Mouse (Mus musculus) midbrain, embryonic 16.5 days (tissue): ENCODE data around the gene Pcyt1a. TPM values are rescaled to one million over a fixed set of nuclear protein-coding genes. Genes with fewer than 3 reads are reported as not detected.
"Not testable (repeated sequence)": the region's sequence is repeated elsewhere in the genome, so short reads cannot be mapped to it uniquely, and the experiment has no call there.

Experiments
- ATAC-seq: fragments of 200-750 bp; cut with Nextera tagmentation; 2 replicates; pipeline ENCODE4 v1.8.0; 2017; ENCODE audit warnings: moderate TSS enrichment
- H3K27ac ChIP-seq: fragments of 300-500 bp; sonication (generic); 2 replicates; pipeline ENCODE4 v1.5.1; 2014; ENCODE audit warnings: mild to moderate bottlenecking, low read length, mixed read lengths
- H3K27me3 ChIP-seq: fragments of 300-500 bp; sonication (generic); 2 replicates; pipeline ENCODE4 v1.6.1; 2014; ENCODE audit warnings: low read depth, low read length, mixed read lengths; ENCODE audit not compliant: control insufficient read depth, insufficient read depth
- H3K36me3 ChIP-seq: fragments of 300-500 bp; sonication (generic); 2 replicates; pipeline ENCODE4 v1.6.1; 2014; ENCODE audit warnings: mild to moderate bottlenecking, low read length, moderate library complexity, mixed read lengths; ENCODE audit not compliant: control insufficient read depth, insufficient read depth
- H3K4me1 ChIP-seq: fragments of 300-500 bp; sonication (generic); 2 replicates; pipeline ENCODE4 v1.6.1; 2014; ENCODE audit warnings: mild to moderate bottlenecking, low read length, mixed read lengths; ENCODE audit not compliant: control insufficient read depth, insufficient read depth
- H3K4me2 ChIP-seq: fragments of 300-500 bp; sonication (generic); 2 replicates; pipeline ENCODE4 v1.6.1; 2014; ENCODE audit warnings: mild to moderate bottlenecking, low read length, mixed read lengths
- H3K4me3 ChIP-seq: fragments of 300-500 bp; sonication (generic); 2 replicates; pipeline ENCODE4 v1.5.1; 2014; ENCODE audit warnings: low read depth, mild to moderate bottlenecking, low read length, moderate library complexity, mixed read lengths
- H3K9ac ChIP-seq: fragments of 300-500 bp; sonication (generic); 2 replicates; pipeline ENCODE4 v1.6.1; 2014; ENCODE audit warnings: low read depth, low read length, mixed read lengths
- H3K9me3 ChIP-seq: fragments of 300-500 bp; sonication (generic); replicated peaks from 2 replicates; pipeline ENCODE4 v1.6.1; 2014; ENCODE audit warnings: mild to moderate bottlenecking, low read length, mixed read lengths; ENCODE audit not compliant: control insufficient read depth, poor library complexity, severe bottlenecking
- WGBS: fragments of 180-500 bp; shearing (Covaris S2); extraction: QIAGEN DNeasy Blood & Tissue Kit; methylation state at CpG from one replicate; pipeline ENCODE4 v1.1.7; 2014; 5-methylcytosine and 5-hydroxymethylcytosine counted together
- polyA plus RNA-seq: library from polyadenylated mRNA; unstranded; fragments of >200 nt; fragmentation: Nextera tagmentation; extraction: Ambion mirVana; gene quantifications from 2 replicates; pipeline ENCODE4 v1.2.1, GENCODE M21; 2015

Gene Pcyt1a
- polyA plus RNA-seq, 1 experiment from 2014 or later = 48.0 TPM

GRCm38 (mm10) chr16:32477315-32477714 lies 46.6 kb downstream of the Pcyt1a start:
- H3K9ac ChIP-seq = no peak overlapping the region
- ATAC-seq = no peak
- 89% methylated on average over 6 of the region's 6 CpGs for WGBS

GRCm38 (mm10) chr16:32479415-32479814 lies 48.7 kb downstream of the Pcyt1a start:
- Histone ChIP-seq H3K9me3 (no peaks in the 10 kb centered on the region), H3K27me3 (no peaks in the 10 kb centered on the region), H3K9ac (no peak overlapping the region), H3K4me3 (no peak overlapping the region), H3K4me2 (no peak overlapping the region), H3K4me1 (no peaks in the 10 kb centered on the region), H3K36me3 (no peaks in the 10 kb centered on the region), H3K27ac (no peak overlapping the region)
- no peak for ATAC-seq
- 80% methylated on average over 2 of the region's 2 CpGs for WGBS

More at GRCm38 (mm10) chr16:32477315-32477714, 46.6 kb downstream of the Pcyt1a start:
- H3K4me2 ChIP-seq = no peak overlapping the region
- H3K9me3 ChIP-seq = no peaks in the 10 kb centered on the region
- no peak overlapping the region for H3K27ac ChIP-seq
- peaks cover 4% of the 10 kb centered on the region; the same call in 1 of the 2 replicates for H3K36me3 ChIP-seq
- H3K4me1 ChIP-seq = no peaks in the 10 kb centered on the region
- H3K27me3 ChIP-seq = no peaks in the 10 kb centered on the region
- no peak overlapping the region for H3K4me3 ChIP-seq

GRCm38 (mm10) chr16:32484431-32484871 lies 53.7 kb downstream of the Pcyt1a start:
- Histone ChIP-seq H3K4me2 (no peak overlapping the region), H3K27ac (no peak overlapping the region), H3K27me3 (no peaks in the 10 kb centered on the region), H3K4me1 (no peaks in the 10 kb centered on the region), H3K9me3 (no peaks in the 10 kb centered on the region), H3K9ac (no peak overlapping the region), H3K4me3 (no peak overlapping the region), H3K36me3 (no peaks in the 10 kb centered on the region)
- no peak for ATAC-seq
- 50% methylated on average over 7 of the region's 7 CpGs for WGBS

GRCm38 (mm10) chr16:32485209-32485608 lies 54.5 kb downstream of the Pcyt1a start:
- no peaks in the 10 kb centered on the region for H3K9me3 ChIP-seq

GRCm38 (mm10) chr16:32486046-32486445 lies 55.3 kb downstream of the Pcyt1a start:
- Histone ChIP-seq H3K27me3 (no peaks in the 10 kb centered on the region), H3K27ac (no peak overlapping the region), H3K4me3 (no peak overlapping the region), H3K4me1 (no peaks in the 10 kb centered on the region), H3K36me3 (no peaks in the 10 kb centered on the region), H3K9me3 (no peaks in the 10 kb centered on the region), H3K4me2 (no peak overlapping the region), H3K9ac (no peak overlapping the region)
- WGBS = 77% methylated on average over 6 of the region's 6 CpGs
- no peak for ATAC-seq

More at GRCm38 (mm10) chr16:32485209-32485608, 54.5 kb downstream of the Pcyt1a start:
- no peak overlapping the region for H3K4me2 ChIP-seq
- H3K9ac ChIP-seq = no peak overlapping the region
- no peak for ATAC-seq
- no peaks in the 10 kb centered on the region for H3K36me3 ChIP-seq
- H3K27me3 ChIP-seq = no peaks in the 10 kb centered on the region
- H3K4me3 ChIP-seq = no peak overlapping the region
- H3K4me1 ChIP-seq = no peaks in the 10 kb centered on the region
- no peak overlapping the region for H3K27ac ChIP-seq
- 84% methylated on average over 2 of the region's 2 CpGs for WGBS

- Histone ChIP-seq H3K9me3 (no peaks in the 10 kb centered on the region), H3K4me3 (no peak within 1 kb of the TSS), H3K9ac (no peak within 1 kb of the TSS), H3K4me1 (no peaks in the 10 kb centered on the region), H3K36me3 (no peaks in the 10 kb centered on the region), H3K4me2 (no peak within 1 kb of the TSS), H3K27me3 (no peaks in the 10 kb centered on the region), H3K27ac (no peak within 1 kb of the TSS)
- 68% methylated on average over 15 of the region's 15 CpGs for WGBS
- ATAC-seq = no peak
Measured at GRCm38 (mm10) chr16:32487234-32488111, 56.8 kb downstream of the Pcyt1a start, which contains the start of gene Slc51a. TSS of gene Slc51a (minus strand) at chr16:32487879.

- H3K4me2 ChIP-seq = no peak overlapping the region
- WGBS = 100% methylated on average over 3 of the region's 3 CpGs
- no peak overlapping the region for H3K4me3 ChIP-seq
- H3K36me3 ChIP-seq = no peaks in the 10 kb centered on the region
- H3K9ac ChIP-seq = no peak overlapping the region
- H3K27ac ChIP-seq = no peak overlapping the region
- H3K4me1 ChIP-seq = no peaks in the 10 kb centered on the region
- ATAC-seq = no peak
- H3K9me3 ChIP-seq = no peaks in the 10 kb centered on the region
- no peaks in the 10 kb centered on the region for H3K27me3 ChIP-seq
Measured at GRCm38 (mm10) chr16:32488939-32489338, 58.2 kb downstream of the Pcyt1a start.

GRCm38 (mm10) chr16:32494371-32494770 lies 63.6 kb downstream of the Pcyt1a start:
- 77% methylated on average over 6 of the region's 6 CpGs for WGBS
- not testable (repeated sequence) for H3K9ac ChIP-seq, H3K27ac ChIP-seq, H3K4me3 ChIP-seq, H3K27me3 ChIP-seq, H3K4me1 ChIP-seq, H3K4me2 ChIP-seq, ATAC-seq, H3K9me3 ChIP-seq, H3K36me3 ChIP-seq

GRCm38 (mm10) chr16:32495965-32496364 lies 65.2 kb downstream of the Pcyt1a start, which contains the start of gene Zdhhc19:
TSS of gene Zdhhc19 (plus strand) at chr16:32496265.
- no peak within 1 kb of the TSS for H3K9ac ChIP-seq
- no peak for ATAC-seq

More at GRCm38 (mm10) chr16:32495965-32496364, 65.2 kb downstream of the Pcyt1a start, which contains the start of gene Zdhhc19:
- Histone ChIP-seq H3K4me2 (no peak within 1 kb of the TSS), H3K9me3 (no peaks in the 10 kb centered on the region), H3K4me1 (peaks cover 4% of the 10 kb centered on the region), H3K36me3 (no peaks in the 10 kb centered on the region), H3K27me3 (no peaks in the 10 kb centered on the region), H3K27ac (no peak within 1 kb of the TSS), H3K4me3 (no peak within 1 kb of the TSS)
- 74% methylated on average over 3 of the region's 3 CpGs for WGBS
